Mouse (Mus musculus) embryo, embryonic 9.5 days (tissue): Measurements from ENCODE around the gene Rnf40.

ENCODE experiments used
- DNase-seq: peaks from one replicate; pipeline ENCODE4 v3.0.0-alpha.2; 2017; ENCODE audit errors: extremely low spot score

Rnf40 gene

DNA sequence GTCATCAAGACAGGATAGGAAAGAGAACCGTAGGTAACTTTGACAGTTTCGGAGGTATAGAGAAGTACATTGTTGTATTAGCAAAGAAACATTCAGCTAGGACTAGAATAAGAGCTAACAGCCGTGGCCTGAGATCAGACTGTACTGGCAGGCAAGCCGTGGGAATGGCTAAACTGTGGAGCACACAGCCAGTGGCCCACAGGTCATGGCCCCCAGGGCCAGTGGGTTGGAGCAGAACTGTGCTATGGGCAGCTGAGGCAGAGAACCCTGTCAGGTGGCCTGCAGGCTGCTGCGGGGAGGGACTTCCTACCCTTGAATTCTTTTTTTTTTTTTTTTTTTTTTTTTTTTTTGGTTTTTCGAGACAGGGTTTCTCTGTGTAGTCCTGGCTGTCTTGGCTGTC lies 60.6 kb downstream of the Rnf40 start:
- DNase-seq = no peak

DNA sequence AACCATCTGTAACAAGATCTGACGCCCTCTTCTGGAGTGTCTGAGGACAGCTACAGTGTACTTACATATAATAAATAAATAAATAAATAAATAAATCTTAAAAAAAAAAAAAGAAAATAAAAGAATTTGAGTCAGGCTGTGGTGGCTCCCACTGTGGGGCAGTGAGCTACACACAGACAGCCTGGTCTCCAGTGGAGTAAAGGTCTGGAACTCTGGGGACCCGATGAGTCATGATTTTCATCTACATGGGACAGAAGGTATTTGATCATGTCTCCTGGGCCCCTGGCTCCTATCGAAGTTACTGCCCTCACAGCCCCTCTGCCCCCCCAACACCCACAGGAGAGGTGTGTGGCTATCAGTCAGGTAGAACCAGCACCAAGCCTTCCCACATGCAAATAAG lies 63.1 kb downstream of the Rnf40 start:
- no peak for DNase-seq

DNA sequence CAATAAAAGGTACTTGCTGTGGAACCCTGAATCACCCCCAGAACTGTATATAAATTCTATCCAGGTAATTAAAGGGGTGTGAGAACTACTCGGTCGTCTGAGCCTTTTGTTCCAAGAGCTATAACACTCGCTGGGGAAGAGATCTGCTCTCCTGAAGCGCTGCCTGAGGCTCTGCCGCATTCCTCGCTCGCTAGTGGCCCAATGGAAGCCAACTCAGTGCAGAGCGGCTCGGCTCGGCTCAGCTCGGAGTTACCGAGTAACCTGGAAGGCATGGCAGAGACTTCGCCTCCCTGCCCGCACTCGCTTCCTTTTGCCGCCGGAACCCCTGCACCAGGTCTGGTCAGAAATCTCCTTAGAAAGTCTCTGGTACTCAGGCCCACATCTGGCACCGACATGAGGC lies 63.5 kb downstream of the Rnf40 start:
- peak; percentile 36 for DNase-seq

DNA sequence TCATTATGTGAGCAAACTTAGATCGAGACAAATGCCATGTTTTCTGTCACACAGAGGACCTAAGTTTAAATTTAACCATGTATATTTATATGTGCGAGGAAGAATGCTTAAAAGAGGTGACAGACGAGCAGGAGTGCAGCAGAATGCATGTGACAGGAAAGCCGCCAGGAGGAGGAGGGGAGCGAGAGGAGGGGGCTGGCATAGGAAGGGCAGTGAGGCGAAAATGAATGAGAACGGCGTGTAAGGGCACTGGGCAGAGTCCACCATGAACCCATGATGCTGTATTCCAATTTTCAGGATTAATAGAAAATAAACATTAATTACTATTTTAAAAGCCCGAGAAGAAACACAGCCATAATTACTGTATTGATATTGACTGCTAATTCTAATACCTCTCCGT lies 65.8 kb downstream of the Rnf40 start:
- no peak for DNase-seq
